Mouse (Mus musculus) CH12.LX (cell line): ENCODE results near the gene Melk. TPM values are rescaled to one million over a fixed set of nuclear protein-coding genes. Genes with fewer than 3 reads are reported as not detected.

Experiments used
- DNase-seq: peaks from one replicate; pipeline ENCODE4 v3.0.0-alpha.2; 2013; ENCODE audit errors: extremely low read depth
- H3K27ac ChIP-seq: 2 replicates; pipeline ENCODE4 v1.5.1; 2012; ENCODE audit warnings: low read depth, mild to moderate bottlenecking, control low read depth, moderate library complexity; ENCODE audit not compliant: insufficient read depth
- H3K27me3 ChIP-seq: replicated peaks from 2 replicates; pipeline ENCODE3; 2012; ENCODE audit warnings: inconsistent platforms
- H3K36me3 ChIP-seq, 2 experiments: replicated peaks in 1 of 2; 2 replicates each; pipeline versions ENCODE3 to v1.6.1; 2012; ENCODE audit warnings: inconsistent platforms in 1 of 2, low read length in 1 of 2, mild to moderate bottlenecking in 1 of 2, mixed read lengths in 1 of 2, moderate library complexity in 1 of 2; ENCODE audit not compliant: control insufficient read depth in 1 of 2, insufficient read depth in 1 of 2
- H3K4me1 ChIP-seq, 2 experiments: 2 replicates each; pipeline ENCODE4 v1.6.1; 2012; ENCODE audit warnings: inconsistent platforms in 1 of 2, moderate library complexity in 1 of 2; ENCODE audit not compliant: insufficient read depth in 2 of 2, control insufficient read depth in 1 of 2
- H3K4me2 ChIP-seq: 2 replicates; pipeline ENCODE4 v1.6.1; 2012; ENCODE audit warnings: low read depth, mild to moderate bottlenecking, control low read depth; ENCODE audit not compliant: poor library complexity, insufficient read depth, severe bottlenecking
- H3K4me3 ChIP-seq, 3 experiments: fragments of 150-350 bp in 1 of 3; sonication (generic) in 1 of 3; replicated peaks in 1 of 3; 2 replicates each; pipeline versions ENCODE3 to v1.5.1; 2011 to 2012; ENCODE audit warnings: low read depth in 2 of 3, low read length in 2 of 3, mild to moderate bottlenecking in 2 of 3, moderate library complexity in 2 of 3, control low read depth in 1 of 3, improper control_type of control experiment in 1 of 3, inconsistent platforms in 1 of 3, mixed read lengths in 1 of 3; ENCODE audit not compliant: poor library complexity in 1 of 3
- H3K79me2 ChIP-seq: replicated peaks from 2 replicates; pipeline ENCODE4 v1.6.1; 2012; ENCODE audit warnings: mild to moderate bottlenecking, moderate library complexity; ENCODE audit not compliant: control insufficient read depth, poor library complexity, insufficient read depth, severe bottlenecking; ENCODE audit errors: extremely low read depth
- H3K9ac ChIP-seq: 2 replicates; pipeline ENCODE4 v1.6.1; 2012; ENCODE audit warnings: low read depth, mild to moderate bottlenecking, control low read depth, moderate library complexity; ENCODE audit not compliant: insufficient read depth
- H3K9me3 ChIP-seq: replicated peaks from 2 replicates; pipeline ENCODE3; 2012; ENCODE audit warnings: low read length, inconsistent platforms, mixed read lengths
- BHLHE40 ChIP-seq: IDR thresholded peaks from 2 replicates; pipeline ENCODE4 v1.6.1; 2011; ENCODE audit warnings: mild to moderate bottlenecking, low read depth, low read length, improper control_type of control experiment
- CHD2 ChIP-seq: IDR thresholded peaks from 2 replicates; pipeline ENCODE4 v1.6.1; 2011; ENCODE audit warnings: low read length, improper control_type of control experiment
- ELF1 ChIP-seq: IDR thresholded peaks from 2 replicates; pipeline ENCODE4 v1.6.1; 2014; ENCODE audit warnings: low read depth, mild to moderate bottlenecking, inconsistent platforms, low read length, improper control_type of control experiment
- EP300 ChIP-seq: IDR thresholded peaks from 2 replicates; pipeline ENCODE4 v1.6.1; 2011; ENCODE audit warnings: low read length, improper control_type of control experiment
- JUND ChIP-seq: conservative IDR thresholded peaks from 2 replicates; pipeline ENCODE4 v1.6.1; 2011; ENCODE audit warnings: low read depth, low read length, improper control_type of control experiment
- MEF2A ChIP-seq: IDR thresholded peaks from 2 replicates; pipeline ENCODE4 v1.6.1; 2014; ENCODE audit warnings: low read depth, mild to moderate bottlenecking, inconsistent platforms, low read length, improper control_type of control experiment, borderline replicate concordance
- MXI1 ChIP-seq: IDR thresholded peaks from 2 replicates; pipeline ENCODE4 v1.6.1; 2011; ENCODE audit warnings: mild to moderate bottlenecking, low read depth, low read length, improper control_type of control experiment
- MYC ChIP-seq: IDR thresholded peaks from 2 replicates; pipeline ENCODE4 v1.6.1; 2011; ENCODE audit warnings: low read depth, mild to moderate bottlenecking, improper control_type of control experiment, low read length
- NRF1 ChIP-seq: IDR thresholded peaks from 2 replicates; pipeline ENCODE4 v1.6.1; 2014; ENCODE audit warnings: low read depth, mild to moderate bottlenecking, inconsistent platforms, low read length, improper control_type of control experiment, moderate library complexity
- POLR2AphosphoS2 ChIP-seq: IDR thresholded peaks from 2 replicates; pipeline ENCODE4 v1.6.1; 2011; ENCODE audit warnings: low read depth, low read length, improper control_type of control experiment
- RCOR1 ChIP-seq: conservative IDR thresholded peaks from 2 replicates; pipeline ENCODE4 v1.6.1; 2012; ENCODE audit warnings: low read depth, mild to moderate bottlenecking, inconsistent platforms, low read length, improper control_type of control experiment
- SIN3A ChIP-seq: IDR thresholded peaks from 2 replicates; pipeline ENCODE4 v1.6.1; 2012; ENCODE audit warnings: low read length, improper control_type of control experiment, inconsistent platforms
- TBP ChIP-seq: conservative IDR thresholded peaks from 2 replicates; pipeline ENCODE4 v1.6.1; 2011; ENCODE audit warnings: low read depth, low read length, improper control_type of control experiment
- USF1 ChIP-seq: IDR thresholded peaks from 2 replicates; pipeline ENCODE4 v1.6.1; 2014; ENCODE audit warnings: low read depth, mild to moderate bottlenecking, inconsistent platforms, low read length, improper control_type of control experiment
- ZC3H11A ChIP-seq: IDR thresholded peaks from 2 replicates; pipeline ENCODE4 v1.6.1; 2012; ENCODE audit warnings: low read depth, mild to moderate bottlenecking, inconsistent platforms, low read length, improper control_type of control experiment
- ZKSCAN1 ChIP-seq: IDR thresholded peaks from 2 replicates; pipeline ENCODE4 v1.6.1; 2012; ENCODE audit warnings: low read depth, inconsistent platforms, low read length, improper control_type of control experiment, borderline replicate concordance
- dilution Hi-C: fragments of 300-500 bp; cut with MboI; formaldehyde crosslinking; loops from 2 replicates; pipeline ENCODE4 v1.14.3; 2020; ENCODE audit warnings: low sequenced_read_pairs; ENCODE audit not compliant: extremely low pct_unique_long_range_greater_than_20kb, extremely low pct_ligation_motif_present
- in situ Hi-C: fragments of 300-500 bp; cut with MboI; formaldehyde crosslinking; loops from 3 replicates; pipeline ENCODE4 v1.14.3; 2019; ENCODE audit warnings: low sequenced_read_pairs, low pct_ligation_motif_present, low pct_unique_long_range_greater_than_20kb, mixed read lengths
- polyA plus RNA-seq: library from polyadenylated mRNA; unstranded; fragments of >175 nt; gene quantifications from 2 replicates; pipeline ENCODE4 v1.2.1, GENCODE M21; 2012; ENCODE audit warnings: low read depth; ENCODE audit not compliant: insufficient read length
- total RNA-seq, 2 experiments: library from RNA; depleted of rRNA; stranded (reverse); fragments of 300-350 nt in 1 of 2; fragments of >200 nt in 1 of 2; gene quantifications; 2 replicates each; pipeline ENCODE4 v1.2.3; 2012 to 2014

The Melk gene
- total and polyA plus RNA-seq, 3 experiments: 25.0 to 47.4 (median 44.9) TPM

- TF ChIP-seq ZKSCAN1: no peak
- TF ChIP-seq MXI1: no peak
- TF ChIP-seq RCOR1: no peak
- no peak for TF ChIP-seq CHD2
- TF ChIP-seq EP300: no peak
- TF ChIP-seq, all 38 proteins: peak for 5
Measured at GRCm38 (mm10) chr4:44325453-44325852, 24.8 kb downstream of the Melk start (continued).

- dilution Hi-C loops: no loop called here
- Histone ChIP-seq H3K36me3 (peaks cover 17 to 84% of the 10 kb centered on the region in 2 experiments), H3K9ac (no peak overlapping the region)
Measured at GRCm38 (mm10) chr4:44326721-44327120, 26.0 kb downstream of the Melk start.

GRCm38 (mm10) chr4:44327976-44328375, 27.3 kb downstream of the Melk start:
- H3K27me3 ChIP-seq: no peaks in the 10 kb centered on the region
- H3K27ac ChIP-seq: no peak overlapping the region
- no peak overlapping the region for H3K4me3 ChIP-seq
- no peak overlapping the region for H3K9ac ChIP-seq
- in situ Hi-C loops: loop anchor here (10.0 kb wide), 1 partner anchor 347 kb away; no protein-coding TSS in a partner anchor
- no peaks in the 10 kb centered on the region for H3K9me3 ChIP-seq
- no peaks in the 10 kb centered on the region for H3K79me2 ChIP-seq
- H3K4me1 ChIP-seq: peaks cover 0 to 4% of the 10 kb centered on the region in 2 experiments; a peak in 2 of 4 replicates
- dilution Hi-C loops: no loop called here
- H3K36me3 ChIP-seq: peaks cover 24 to 88% of the 10 kb centered on the region in 2 experiments
- TF ChIP-seq JUND: no peak
- no peak for TF ChIP-seq BHLHE40
- TF ChIP-seq SIN3A: no peak
- no peak for TF ChIP-seq ZKSCAN1
- TF ChIP-seq USF1: no peak
- no peak for TF ChIP-seq ELF1
- no peak for TF ChIP-seq MEF2A
- no peak for DNase-seq
- no peak overlapping the region for H3K4me2 ChIP-seq

More at GRCm38 (mm10) chr4:44326721-44327120, 26.0 kb downstream of the Melk start:
- Histone ChIP-seq H3K27ac (no peak overlapping the region), H3K9me3 (no peaks in the 10 kb centered on the region), H3K4me2 (no peak overlapping the region), H3K79me2 (no peaks in the 10 kb centered on the region), H3K27me3 (no peaks in the 10 kb centered on the region), H3K4me3 (no peak overlapping the region), H3K4me1 (peaks cover 0 to 4% of the 10 kb centered on the region in 2 experiments; a peak in 2 of 4 replicates)
- DNase-seq: no peak
- in situ Hi-C loops: loop anchor here (10.0 kb wide), 1 partner anchor 348 kb away; no protein-coding TSS in a partner anchor
- no peak for TF ChIP-seq USF1
- no peak for TF ChIP-seq MYC
- no peak for TF ChIP-seq POLR2AphosphoS2
- no peak for TF ChIP-seq NRF1
- no peak for TF ChIP-seq CHD2
- TF ChIP-seq TBP: no peak
- TF ChIP-seq ZC3H11A: no peak
